Mouse (Mus musculus) midbrain, embryonic 15.5 days (tissue): ENCODE measurements at regions not wholly inside any gene's neighbourhood (a gene's known extent, or its start where the extent isn't known, plus 50 kb on each side); places are given as distances from the start of the nearest gene placed in this dataset.

Experiments used
- ATAC-seq: fragments of 200-750 bp; cut with Nextera tagmentation; replicated peaks from 2 replicates; pipeline ENCODE4 v1.8.0; 2017; ENCODE audit warnings: moderate TSS enrichment
- H3K27ac ChIP-seq: fragments of 300-500 bp; sonication (generic); 2 replicates; pipeline ENCODE4 v1.5.1; 2015; ENCODE audit warnings: mild to moderate bottlenecking, inconsistent platforms
- H3K27me3 ChIP-seq: fragments of 300-500 bp; sonication (generic); replicated peaks from 2 replicates; pipeline ENCODE4 v1.6.1; 2015; ENCODE audit warnings: inconsistent platforms
- H3K36me3 ChIP-seq: fragments of 300-500 bp; sonication (generic); replicated peaks from 2 replicates; pipeline ENCODE4 v1.6.1; 2015; ENCODE audit warnings: inconsistent platforms
- H3K4me1 ChIP-seq: fragments of 300-500 bp; sonication (generic); 2 replicates; pipeline ENCODE4 v1.6.1; 2015; ENCODE audit warnings: inconsistent platforms
- H3K4me2 ChIP-seq: fragments of 300-500 bp; sonication (generic); 2 replicates; pipeline ENCODE4 v1.6.1; 2015; ENCODE audit warnings: inconsistent platforms, mild to moderate bottlenecking, moderate library complexity
- H3K4me3 ChIP-seq: fragments of 300-500 bp; sonication (generic); 2 replicates; pipeline ENCODE4 v1.5.1; 2015; ENCODE audit warnings: mild to moderate bottlenecking, inconsistent platforms
- H3K9ac ChIP-seq: fragments of 300-500 bp; sonication (generic); 2 replicates; pipeline ENCODE4 v1.6.1; 2015; ENCODE audit warnings: mild to moderate bottlenecking, inconsistent platforms
- H3K9me3 ChIP-seq: fragments of 300-500 bp; sonication (generic); 2 replicates; pipeline ENCODE4 v1.6.1; 2016; ENCODE audit warnings: inconsistent platforms
- WGBS: fragments of 180-500 bp; shearing (Covaris S2); methylation state at CpG from one replicate; pipeline ENCODE4 v1.1.7; 2015; ENCODE audit warnings: mixed read lengths; 5-methylcytosine and 5-hydroxymethylcytosine counted together

DNA sequence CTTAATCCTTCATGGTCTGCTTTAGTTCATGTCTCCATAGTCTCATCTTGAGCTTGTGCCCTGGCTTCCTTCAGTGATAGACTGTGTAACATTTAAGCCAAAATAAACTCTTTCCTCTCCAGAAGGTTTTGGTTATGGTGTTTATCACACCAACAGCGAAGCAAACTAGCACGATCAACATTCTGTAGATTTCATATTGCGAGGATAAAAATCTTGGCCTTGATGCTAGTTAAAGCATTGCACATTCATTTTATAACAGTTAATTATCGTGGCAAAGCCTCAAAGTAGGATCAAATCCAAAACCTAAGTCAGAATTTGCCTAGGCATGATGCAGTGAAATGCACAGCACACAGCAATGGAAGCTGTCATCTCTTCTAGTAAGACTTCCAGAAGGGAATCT, 1123.7 kb downstream of the Rapgef2 start:
- Histone ChIP-seq H3K36me3 (no peaks in the 10 kb centered on the region), H3K4me1 (no peaks in the 10 kb centered on the region), H3K9me3 (no peaks in the 10 kb centered on the region), H3K4me3 (no peak overlapping the region), H3K27ac (no peak overlapping the region), H3K9ac (no peak overlapping the region), H3K4me2 (no peak overlapping the region), H3K27me3 (no peaks in the 10 kb centered on the region)
- no peak for ATAC-seq
- 87% methylated on average over 4 of the region's 4 CpGs for WGBS

DNA sequence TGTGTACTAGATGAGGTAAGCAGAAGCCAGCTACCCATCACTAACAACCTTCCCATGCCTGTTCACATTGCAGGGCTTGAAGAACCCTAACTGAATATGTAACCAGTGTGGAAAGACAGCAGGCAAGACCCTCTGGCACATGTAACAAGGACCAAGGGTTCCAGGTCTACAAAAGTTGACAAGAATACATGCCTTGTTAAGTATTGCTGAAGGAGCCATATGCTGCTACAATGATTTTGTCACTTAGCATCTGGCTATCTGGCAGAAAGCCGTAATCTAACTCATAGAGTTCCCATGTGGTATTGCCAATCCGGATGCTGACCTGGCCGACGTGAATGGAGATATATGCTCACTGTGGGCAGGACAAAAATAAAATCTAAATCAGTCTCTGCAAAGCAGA, 1127.9 kb downstream of the Rapgef2 start:
- no peak for ATAC-seq
- Histone ChIP-seq H3K9ac (no peak overlapping the region), H3K4me1 (no peaks in the 10 kb centered on the region), H3K36me3 (no peaks in the 10 kb centered on the region), H3K4me2 (no peak overlapping the region), H3K27me3 (no peaks in the 10 kb centered on the region), H3K27ac (no peak overlapping the region), H3K4me3 (no peak overlapping the region), H3K9me3 (no peaks in the 10 kb centered on the region)
- WGBS = 93% methylated on average over 4 of the region's 4 CpGs
